Mouse (Mus musculus) limb, embryonic 10.5 days (tissue): ENCODE measurements at regions not wholly inside any gene's neighbourhood (a gene's known extent, or its start where the extent isn't known, plus 50 kb on each side); places are given as distances from the start of the nearest gene placed in this dataset.

Source experiments
- DNase-seq: peaks from one replicate; pipeline ENCODE4 v3.0.0-alpha.2; 2017; ENCODE audit warnings: low spot score
- H3K27ac ChIP-seq: fragments of 300-500 bp; sonication (generic); 2 replicates; pipeline ENCODE4 v1.5.1; 2016; ENCODE audit warnings: mild to moderate bottlenecking
- H3K27me3 ChIP-seq: fragments of 300-500 bp; sonication (generic); 2 replicates; pipeline ENCODE4 v1.6.1; 2016; ENCODE audit warnings: low read depth, mild to moderate bottlenecking; ENCODE audit not compliant: poor library complexity, severe bottlenecking
- H3K36me3 ChIP-seq: fragments of 300-500 bp; sonication (generic); 2 replicates; pipeline ENCODE4 v1.6.1; 2016; ENCODE audit warnings: mild to moderate bottlenecking, moderate library complexity
- H3K4me1 ChIP-seq: fragments of 300-500 bp; sonication (generic); 2 replicates; pipeline ENCODE4 v1.6.1; 2016
- H3K4me3 ChIP-seq: fragments of 300-500 bp; sonication (generic); 2 replicates; pipeline ENCODE4 v1.5.1; 2016; ENCODE audit warnings: mild to moderate bottlenecking, moderate library complexity
- H3K9me3 ChIP-seq: fragments of 300-500 bp; sonication (generic); replicated peaks from 2 replicates; pipeline ENCODE4 v1.6.1; 2016; ENCODE audit warnings: mild to moderate bottlenecking
- WGBS: fragments of 180-500 bp; shearing (Covaris S2); methylation state at CpG from one replicate; pipeline ENCODE4 v1.1.7; 2016; 5-methylcytosine and 5-hydroxymethylcytosine counted together

DNA sequence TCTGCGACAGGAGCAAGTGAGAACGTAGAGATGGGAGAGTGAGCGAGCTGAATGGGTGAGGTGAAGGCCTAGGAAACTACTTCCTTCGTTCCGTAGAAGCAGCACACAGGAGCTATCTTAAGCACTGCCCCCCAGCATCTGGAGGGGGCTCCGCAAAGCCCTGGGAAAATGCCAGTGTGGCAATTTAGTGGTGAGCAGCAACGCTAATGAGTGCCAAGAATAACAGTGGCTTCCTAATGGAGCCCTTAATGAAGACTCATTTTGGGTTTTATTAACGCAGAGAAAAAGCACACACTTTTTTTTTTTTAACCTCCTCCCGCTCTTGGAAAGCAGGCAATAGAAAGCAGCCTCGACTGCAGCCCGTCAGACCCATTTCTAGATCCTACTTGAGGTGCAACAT is 103.8 kb upstream of the Thy1 start:
- H3K4me1 ChIP-seq = peaks cover 29% of the 10 kb centered on the region
- H3K9me3 ChIP-seq = no peaks in the 10 kb centered on the region
- no peaks in the 10 kb centered on the region for H3K36me3 ChIP-seq
- no peak overlapping the region for H3K27ac ChIP-seq
- no peak for DNase-seq
- 73% methylated on average over 11 of the region's 11 CpGs for WGBS
- peaks cover 16% of the 10 kb centered on the region for H3K27me3 ChIP-seq
- H3K4me3 ChIP-seq = no peak overlapping the region

DNA sequence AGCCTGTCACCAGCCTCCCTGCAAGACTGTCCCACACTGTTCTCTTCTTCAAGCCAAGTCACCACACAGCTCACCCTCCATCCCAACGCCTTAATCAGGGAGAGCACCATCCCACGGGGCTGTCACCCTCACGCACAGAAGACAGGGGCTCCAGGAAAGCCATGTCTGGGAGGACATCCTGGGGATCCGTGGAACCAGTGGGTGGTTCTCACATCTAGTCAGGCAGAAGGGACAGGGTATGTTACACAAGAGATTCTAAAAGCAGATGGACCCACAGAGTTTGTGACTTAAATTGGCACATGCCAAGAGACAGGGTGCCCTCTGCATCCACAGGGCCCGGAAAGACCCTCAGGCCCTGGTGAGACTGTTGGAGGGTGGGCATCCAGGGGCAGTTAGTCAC is 101.0 kb upstream of the Thy1 start:
- Histone ChIP-seq H3K36me3 (no peaks in the 10 kb centered on the region), H3K4me3 (no peak overlapping the region), H3K27ac (no peak overlapping the region), H3K4me1 (peaks cover 36% of the 10 kb centered on the region), H3K9me3 (no peaks in the 10 kb centered on the region), H3K27me3 (no peaks in the 10 kb centered on the region)
- 83% methylated on average over 5 of the region's 5 CpGs for WGBS
- DNase-seq = no peak

DNA sequence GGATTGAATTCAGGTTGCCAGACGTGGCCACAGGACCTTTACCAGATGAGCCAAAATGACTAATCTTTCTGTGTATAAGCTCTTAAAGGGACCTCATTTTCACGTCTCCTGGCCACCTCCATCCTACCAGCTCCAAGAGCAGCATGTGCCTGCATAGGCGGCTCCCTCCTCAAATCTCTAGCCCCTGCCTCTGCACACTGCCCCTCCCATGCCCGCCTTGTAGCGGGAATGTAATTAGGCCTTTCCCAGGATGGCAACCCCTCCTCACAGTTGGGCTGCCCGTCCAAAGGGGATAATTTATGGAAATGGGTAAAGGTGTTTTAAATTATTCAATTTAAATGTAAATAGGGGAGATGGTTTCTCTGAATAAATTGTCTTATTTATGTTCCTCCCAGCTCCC is 99.7 kb upstream of the Thy1 start:
- Histone ChIP-seq H3K27me3 (no peaks in the 10 kb centered on the region), H3K36me3 (no peaks in the 10 kb centered on the region), H3K4me1 (peaks cover 44% of the 10 kb centered on the region), H3K9me3 (no peaks in the 10 kb centered on the region), H3K27ac (no peak overlapping the region), H3K4me3 (no peak overlapping the region)
- WGBS = 22% methylated on average over 6 of the region's 6 CpGs
- DNase-seq = no peak

DNA sequence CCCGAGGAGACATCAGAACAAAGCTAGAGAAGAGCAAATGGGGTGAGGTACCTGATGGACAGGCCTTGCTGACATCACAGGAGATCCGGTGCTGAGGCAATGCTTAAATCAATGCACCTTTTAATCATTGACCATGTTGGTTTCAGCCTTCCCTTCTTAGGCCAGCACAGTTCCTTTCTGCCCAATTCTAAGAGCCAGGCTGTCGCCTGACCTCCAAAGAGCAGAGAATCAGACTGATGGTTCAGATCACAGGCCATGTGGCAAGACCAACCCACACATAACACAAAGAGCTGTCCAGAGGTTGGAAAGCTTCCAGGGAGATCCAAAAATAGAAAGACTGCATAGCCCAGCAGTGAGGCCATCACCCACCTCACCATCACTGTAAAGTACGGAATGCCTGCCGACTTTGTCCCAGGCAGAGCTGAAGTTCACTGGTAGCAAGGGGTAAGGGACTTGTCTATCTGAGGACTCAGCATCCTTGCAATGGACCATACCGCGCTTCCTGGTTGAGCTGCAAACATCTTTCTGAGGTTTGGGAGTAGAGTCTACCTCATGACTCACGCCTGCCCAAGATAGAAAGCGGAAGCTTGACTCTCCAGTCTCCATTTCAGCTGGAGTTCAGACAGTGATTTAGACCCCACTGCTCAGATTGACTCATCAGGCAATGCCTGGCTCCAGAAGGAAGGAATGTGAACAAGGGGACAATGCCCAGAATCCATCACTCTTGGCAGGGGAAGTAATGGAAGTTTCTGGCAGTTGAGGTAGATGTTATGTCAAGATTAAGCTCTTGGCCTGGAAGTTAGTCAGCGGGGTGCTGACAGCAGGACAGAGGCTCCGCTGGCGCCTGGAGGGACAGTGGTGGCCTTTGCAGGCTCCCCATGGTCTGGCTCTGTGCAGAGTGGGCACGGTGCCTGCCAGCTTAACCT is 98.1 kb upstream of the Thy1 start:
- Histone ChIP-seq H3K4me1 (peaks cover 35% of the 10 kb centered on the region), H3K27me3 (no peaks in the 10 kb centered on the region), H3K9me3 (no peaks in the 10 kb centered on the region), H3K27ac (no peak overlapping the region), H3K36me3 (no peaks in the 10 kb centered on the region), H3K4me3 (no peak overlapping the region)
- WGBS = 83% methylated on average over 13 of the region's 13 CpGs
- DNase-seq = no peak

- H3K27me3 ChIP-seq = no peaks in the 10 kb centered on the region
- H3K36me3 ChIP-seq = no peaks in the 10 kb centered on the region
- no peaks in the 10 kb centered on the region for H3K9me3 ChIP-seq
- no peak for DNase-seq
- no peak overlapping the region for H3K4me3 ChIP-seq
- no peak overlapping the region for H3K27ac ChIP-seq
- 88% methylated on average over 13 of the region's 13 CpGs for WGBS
- H3K4me1 ChIP-seq = peaks cover 32% of the 10 kb centered on the region
These were observed 97.1 kb upstream of the Thy1 start for GRCm38 (mm10) chr9:43945997-43946649.

GRCm38 (mm10) chr9:43947089-43947488 is 96.1 kb upstream of the Thy1 start:
- H3K36me3 ChIP-seq = no peaks in the 10 kb centered on the region
- no peak for DNase-seq
- H3K27ac ChIP-seq = 0 out of 2 replicates have a peak overlapping the region, but pooled peaks have one; percentile 14
- H3K27me3 ChIP-seq = no peaks in the 10 kb centered on the region
- WGBS = 52% methylated on average over 5 of the region's 5 CpGs
- H3K4me3 ChIP-seq = no peak overlapping the region
- no peaks in the 10 kb centered on the region for H3K9me3 ChIP-seq
- peaks cover 32% of the 10 kb centered on the region for H3K4me1 ChIP-seq

- no peaks in the 10 kb centered on the region for H3K36me3 ChIP-seq
- H3K9me3 ChIP-seq = no peaks in the 10 kb centered on the region
- 53% methylated on average over 11 of the region's 11 CpGs for WGBS
- 0 out of 2 replicates have a peak overlapping the region, but pooled peaks have one; percentile 14 for H3K27ac ChIP-seq
- no peaks in the 10 kb centered on the region for H3K27me3 ChIP-seq
- DNase-seq = no peak
- peaks cover 30% of the 10 kb centered on the region for H3K4me1 ChIP-seq
- H3K4me3 ChIP-seq = no peak overlapping the region
These were observed 95.6 kb upstream of the Thy1 start for GRCm38 (mm10) chr9:43947490-43948150.

- Histone ChIP-seq H3K9me3 (no peaks in the 10 kb centered on the region), H3K4me1 (no peaks in the 10 kb centered on the region), H3K36me3 (no peaks in the 10 kb centered on the region), H3K27me3 (no peaks in the 10 kb centered on the region), H3K4me3 (no peak overlapping the region), H3K27ac (no peak overlapping the region)
- no peak for DNase-seq
- WGBS = 37% methylated on average over 7 of the region's 7 CpGs
These were observed 90.1 kb upstream of the Thy1 start for GRCm38 (mm10) chr9:43953128-43953527.

GRCm38 (mm10) chr9:43959541-43959940 is 83.6 kb upstream of the Thy1 start:
- Histone ChIP-seq H3K4me1 (no peaks in the 10 kb centered on the region), H3K27me3 (no peaks in the 10 kb centered on the region), H3K27ac (no peak overlapping the region), H3K9me3 (no peaks in the 10 kb centered on the region), H3K4me3 (no peak overlapping the region), H3K36me3 (no peaks in the 10 kb centered on the region)
- WGBS = 27% methylated on average over 9 of the region's 9 CpGs
- DNase-seq = peak; percentile 92

DNA sequence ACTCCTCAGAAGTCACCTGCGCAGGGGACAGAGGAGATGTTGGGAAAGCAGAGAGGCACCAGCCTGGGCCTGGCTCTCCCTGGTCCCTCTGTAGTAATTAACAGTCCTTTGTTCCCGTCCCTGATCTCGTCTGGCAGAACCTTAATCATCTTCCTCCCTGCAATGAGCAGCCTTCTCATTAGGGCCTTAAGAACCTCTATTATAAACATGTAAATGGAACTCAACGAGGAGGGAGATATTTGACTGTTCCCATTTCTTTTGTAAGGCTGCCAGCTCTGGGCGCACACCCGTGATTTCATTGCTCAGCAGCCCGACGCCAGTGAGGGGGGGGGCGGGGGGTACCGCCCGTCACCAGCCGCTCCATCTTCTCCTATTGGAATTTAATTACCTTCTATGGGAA is 81.8 kb upstream of the Thy1 start:
- Histone ChIP-seq H3K27me3 (no peaks in the 10 kb centered on the region), H3K27ac (no peak overlapping the region), H3K36me3 (no peaks in the 10 kb centered on the region), H3K4me1 (no peaks in the 10 kb centered on the region), H3K9me3 (no peaks in the 10 kb centered on the region), H3K4me3 (no peak overlapping the region)
- 67% methylated on average over 12 of the region's 12 CpGs for WGBS
- DNase-seq = no peak

DNA sequence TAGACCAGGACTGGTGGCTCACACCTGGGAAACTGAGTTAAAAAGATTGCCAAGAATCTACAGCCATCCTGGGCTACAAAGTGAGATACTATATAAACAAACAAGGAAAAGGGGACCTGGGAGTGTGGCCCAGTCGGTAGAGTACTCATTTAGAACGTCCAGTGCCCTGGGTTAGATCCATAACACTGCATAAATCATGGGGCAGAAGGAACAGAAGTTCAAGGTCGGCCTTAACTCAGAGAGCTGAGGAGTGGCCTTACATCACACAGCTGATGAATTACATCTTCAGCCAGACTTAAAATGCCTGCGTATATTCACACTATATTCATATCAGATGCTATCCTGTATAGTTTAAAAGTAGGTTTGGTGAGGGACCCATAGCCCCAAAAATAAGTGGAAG is 78.0 kb upstream of the Thy1 start:
- 52% methylated on average over 4 of the region's 4 CpGs for WGBS

GRCm38 (mm10) chr9:43965811-43966210 is 77.4 kb upstream of the Thy1 start:
- H3K4me1 ChIP-seq = no peaks in the 10 kb centered on the region; the same call in 1 of the 2 replicates
- no peak for DNase-seq
- no peaks in the 10 kb centered on the region for H3K9me3 ChIP-seq
- H3K36me3 ChIP-seq = no peaks in the 10 kb centered on the region
- H3K27ac ChIP-seq = no peak overlapping the region
- no peak overlapping the region for H3K4me3 ChIP-seq
- H3K27me3 ChIP-seq = peaks cover 3% of the 10 kb centered on the region; the same call in 1 of the 2 replicates
- WGBS = 83% methylated on average over 5 of the region's 5 CpGs

More for the DNA sequence above, 78.0 kb upstream of the Thy1 start:
- Histone ChIP-seq H3K9me3 (no peaks in the 10 kb centered on the region), H3K4me1 (no peaks in the 10 kb centered on the region; the same call in 1 of the 2 replicates), H3K4me3 (no peak overlapping the region), H3K27me3 (0 out of 2 replicates have a peak, but pooled peaks cover 3% of the 10 kb centered on the region), H3K27ac (no peak overlapping the region), H3K36me3 (no peaks in the 10 kb centered on the region)
- DNase-seq = no peak
